Mouse (Mus musculus) layer of hippocampus, postnatal 14 days (tissue): Measurements from ENCODE around the gene Pcbd2. TPM values are rescaled to one million over a fixed set of nuclear protein-coding genes. Genes with fewer than 3 reads are reported as not detected.

Experiments used
- DNase-seq, 2 experiments: peaks; one replicate each; pipeline ENCODE4 v3.0.0; 2021 to 2022; ENCODE audit warnings: low spot score in 2 of 2, mixed read lengths in 1 of 2
- total RNA-seq, 2 experiments: library from RNA; stranded (reverse); gene quantifications; 2 replicates each; pipeline ENCODE4 v1.2.3; 2021

The Pcbd2 gene
- total RNA-seq, 2 experiments from 2014 or later: 27.2 to 33.4 TPM

- DNase-seq: no peak
Measured at GRCm38 (mm10) chr13:55733628-55734502, 6.7 kb downstream of the Pcbd2 start.

- DNase-seq: no peak
Measured at GRCm38 (mm10) chr13:55737885-55738284, 10.7 kb downstream of the Pcbd2 start.

GRCm38 (mm10) chr13:55742306-55742705 lies 15.1 kb downstream of the Pcbd2 start:
- no peak for DNase-seq

- no peak for DNase-seq
Measured at GRCm38 (mm10) chr13:55754380-55754779, 27.2 kb downstream of the Pcbd2 start.

- DNase-seq: no peak
Measured at GRCm38 (mm10) chr13:55756789-55757188, 29.6 kb downstream of the Pcbd2 start.

- DNase-seq: no peak
Measured at GRCm38 (mm10) chr13:55757645-55758044, 30.5 kb downstream of the Pcbd2 start.

GRCm38 (mm10) chr13:55760576-55760975 lies 33.4 kb downstream of the Pcbd2 start:
- DNase-seq: no peak

GRCm38 (mm10) chr13:55761486-55761885 lies 34.3 kb downstream of the Pcbd2 start:
- no peak for DNase-seq

GRCm38 (mm10) chr13:55774352-55774751 lies 47.2 kb downstream of the Pcbd2 start:
- no peak for DNase-seq

GRCm38 (mm10) chr13:55775056-55775455 lies 47.9 kb downstream of the Pcbd2 start:
- no peak for DNase-seq

GRCm38 (mm10) chr13:55784268-55784667 lies 57.1 kb downstream of the Pcbd2 start, which contains the start of gene Catsper3:
Gene Catsper3 (plus strand): TSS chr13:55784568.
- no peak for DNase-seq

GRCm38 (mm10) chr13:55786120-55786519 lies 59.0 kb downstream of the Pcbd2 start:
- no peak for DNase-seq

GRCm38 (mm10) chr13:55801246-55801645 lies 74.1 kb downstream of the Pcbd2 start:
- no peak for DNase-seq

GRCm38 (mm10) chr13:55803973-55804372 lies 76.8 kb downstream of the Pcbd2 start:
- no peak for DNase-seq

GRCm38 (mm10) chr13:55809041-55809623 lies 82.0 kb downstream of the Pcbd2 start:
- no peak for DNase-seq

GRCm38 (mm10) chr13:55809707-55810106 lies 82.5 kb downstream of the Pcbd2 start:
- DNase-seq: no peak

- DNase-seq: peak in 1 of 2 experiments; percentile 68
Measured at GRCm38 (mm10) chr13:55810947-55811346, 83.8 kb downstream of the Pcbd2 start.

- DNase-seq: no peak
Measured at GRCm38 (mm10) chr13:55813490-55814016, 86.4 kb downstream of the Pcbd2 start.

- DNase-seq: no peak
Measured at GRCm38 (mm10) chr13:55814834-55815233, 87.7 kb downstream of the Pcbd2 start.

- no peak for DNase-seq
Measured at GRCm38 (mm10) chr13:55822499-55822898, 95.3 kb downstream of the Pcbd2 start.

GRCm38 (mm10) chr13:55824151-55824945 lies 97.2 kb downstream of the Pcbd2 start:
- DNase-seq: no peak
